Mouse (Mus musculus): ENCODE data around the gene Tha1.
A peak's percentile ranks its signal among the peaks of the same experiment; 100 is the strongest.

The Tha1 gene

GRCm38 (mm10) chr11:117881787-117882186 is 8.5 kb upstream of the Tha1 start:
- peak; percentile 53 for DNase-seq (ENCODE audit: low read depth)

- peak; percentile 32 for DNase-seq (ENCODE audit: low read depth)
These were observed 7.7 kb upstream of the Tha1 start for GRCm38 (mm10) chr11:117880977-117881358.

GRCm38 (mm10) chr11:117880336-117880976 is 7.2 kb upstream of the Tha1 start:
- no peak for DNase-seq (ENCODE audit: low read depth)

- DNase-seq (ENCODE audit: low read depth), result peak; percentile 50
These were observed 6.4 kb upstream of the Tha1 start for GRCm38 (mm10) chr11:117879676-117880075.

GRCm38 (mm10) chr11:117878892-117879291 is 5.6 kb upstream of the Tha1 start:
- no peak for DNase-seq (ENCODE audit: low read depth)

- peak; percentile 76 for DNase-seq (ENCODE audit: low read depth)
These were observed 4.8 kb upstream of the Tha1 start for GRCm38 (mm10) chr11:117877917-117878745.

GRCm38 (mm10) chr11:117875681-117876080 is 2.4 kb upstream of the Tha1 start:
- no peak for DNase-seq (ENCODE audit: low read depth)

- peak; percentile 65 for DNase-seq (ENCODE audit: low read depth)
These were observed 1.1 kb upstream of the Tha1 start for GRCm38 (mm10) chr11:117874419-117874818.

- no peak for DNase-seq (ENCODE audit: low read depth)
These were observed 1.2 kb downstream of the Tha1 start for GRCm38 (mm10) chr11:117871911-117872584.

GRCm38 (mm10) chr11:117871376-117871775 is 1.9 kb downstream of the Tha1 start:
- no peak for DNase-seq (ENCODE audit: low read depth)

GRCm38 (mm10) chr11:117870688-117871365 is 2.5 kb downstream of the Tha1 start:
- peak; percentile 93 for DNase-seq (ENCODE audit: low read depth)

- no peak for DNase-seq (ENCODE audit: low read depth)
These were observed 7.3 kb downstream of the Tha1 start for GRCm38 (mm10) chr11:117865988-117866387.

GRCm38 (mm10) chr11:117864805-117865204 is 8.5 kb downstream of the Tha1 start:
- no peak for DNase-seq (ENCODE audit: low read depth)

- DNase-seq (ENCODE audit: low read depth), result no peak
These were observed 10.0 kb downstream of the Tha1 start for GRCm38 (mm10) chr11:117863174-117863856.

- DNase-seq (ENCODE audit: low read depth), result no peak
These were observed 12.7 kb downstream of the Tha1 start, which contains the start of gene Tmem235 for GRCm38 (mm10) chr11:117860601-117861000. Tmem235 (plus strand) TSS chr11:117860752.

- no peak for DNase-seq (ENCODE audit: low read depth)
These were observed 14.9 kb downstream of the Tha1 start for GRCm38 (mm10) chr11:117858392-117858791.

GRCm38 (mm10) chr11:117857462-117857861 is 15.8 kb downstream of the Tha1 start:
- DNase-seq (ENCODE audit: low read depth), result no peak

- no peak for DNase-seq (ENCODE audit: low read depth)
These were observed 17.3 kb downstream of the Tha1 start for GRCm38 (mm10) chr11:117855975-117856374.

- no peak for DNase-seq (ENCODE audit: low read depth)
These were observed 17.9 kb downstream of the Tha1 start for GRCm38 (mm10) chr11:117855360-117855759.

GRCm38 (mm10) chr11:117854241-117854640 is 19.0 kb downstream of the Tha1 start:
- DNase-seq (ENCODE audit: low read depth), result no peak

GRCm38 (mm10) chr11:117852875-117853274 is 20.4 kb downstream of the Tha1 start:
- DNase-seq (ENCODE audit: low read depth), result no peak

Data from NIH3T3 (cell line).